Mouse (Mus musculus) C2C12 (cell line): ENCODE measurements around the gene Dixdc1.

ENCODE experiments used
- CTCF ChIP-seq: IDR thresholded peaks from one replicate; pipeline ENCODE4 v1.5.1; 2011; ENCODE audit not compliant: control insufficient read depth, insufficient read depth, insufficient read length
- MYOG ChIP-seq: IDR thresholded peaks from one replicate; pipeline ENCODE4 v1.6.1; 2011; ENCODE audit not compliant: control insufficient read depth, insufficient read length; ENCODE audit errors: extremely low read depth

GRCm38 (mm10) chr9:50650503-50650902 lies 88.8 kb downstream of the Dixdc1 start:
- no peak for TF ChIP-seq CTCF
- TF ChIP-seq MYOG = no peak
